Mouse (Mus musculus) hindbrain, embryonic 15.5 days (tissue): ENCODE results near the gene Afap1l2. TPM values are rescaled to one million over a fixed set of nuclear protein-coding genes. Genes with fewer than 3 reads are reported as not detected.

ENCODE experiments used
- ATAC-seq: fragments of 200-750 bp; cut with Nextera tagmentation; 2 replicates; pipeline ENCODE4 v1.8.0; 2017; ENCODE audit warnings: low read depth, moderate number of reproducible peaks, moderate TSS enrichment; ENCODE audit not compliant: low FRiP score
- H3K27ac ChIP-seq: fragments of 300-500 bp; sonication (generic); replicated peaks from 2 replicates; pipeline ENCODE4 v1.5.1; 2015; ENCODE audit warnings: mild to moderate bottlenecking, inconsistent platforms
- H3K27me3 ChIP-seq: fragments of 300-500 bp; sonication (generic); 2 replicates; pipeline ENCODE4 v1.6.1; 2015; ENCODE audit warnings: control low read depth, inconsistent platforms
- H3K36me3 ChIP-seq: fragments of 300-500 bp; sonication (generic); 2 replicates; pipeline ENCODE4 v1.6.1; 2015; ENCODE audit warnings: control low read depth, inconsistent platforms
- H3K4me1 ChIP-seq: fragments of 300-500 bp; sonication (generic); replicated peaks from 2 replicates; pipeline ENCODE4 v1.6.1; 2015; ENCODE audit warnings: control low read depth, inconsistent platforms
- H3K4me2 ChIP-seq: fragments of 300-500 bp; sonication (generic); 2 replicates; pipeline ENCODE4 v1.6.1; 2015; ENCODE audit warnings: moderate library complexity, mild to moderate bottlenecking, inconsistent platforms
- H3K4me3 ChIP-seq: fragments of 300-500 bp; sonication (generic); 2 replicates; pipeline ENCODE4 v1.5.1; 2015; ENCODE audit warnings: mild to moderate bottlenecking, inconsistent platforms
- H3K9ac ChIP-seq: fragments of 300-500 bp; sonication (generic); 2 replicates; pipeline ENCODE4 v1.6.1; 2015; ENCODE audit warnings: inconsistent platforms
- H3K9me3 ChIP-seq: fragments of 300-500 bp; sonication (generic); 2 replicates; pipeline ENCODE4 v1.6.1; 2016; ENCODE audit warnings: control low read depth, inconsistent platforms
- WGBS: fragments of 180-500 bp; shearing (Covaris S2); methylation state at CpG from one replicate; pipeline ENCODE4 v1.1.7; 2015; 5-methylcytosine and 5-hydroxymethylcytosine counted together
- polyA plus RNA-seq: library from polyadenylated mRNA; unstranded; fragments of >200 nt; fragmentation: Nextera tagmentation; extraction: Ambion mirVana; gene quantifications from 2 replicates; pipeline ENCODE4 v1.2.1, GENCODE M21; 2015

Afap1l2 gene
- polyA plus RNA-seq, 1 experiment from 2014 or later = 16.4 TPM

- Histone ChIP-seq H3K36me3 (no peaks in the 10 kb centered on the region), H3K4me1 (no peaks in the 10 kb centered on the region), H3K9ac (no peak overlapping the region), H3K27me3 (no peaks in the 10 kb centered on the region), H3K4me2 (no peak overlapping the region), H3K9me3 (no peaks in the 10 kb centered on the region), H3K27ac (no peak overlapping the region), H3K4me3 (no peak overlapping the region)
- 61% methylated on average over 5 of the region's 5 CpGs for WGBS
- ATAC-seq = no peak
Observed at GRCm38 (mm10) chr19:56963876-56964275, 44.2 kb downstream of the Afap1l2 start.

GRCm38 (mm10) chr19:56959601-56960000, 48.4 kb downstream of the Afap1l2 start:
- WGBS = 67% methylated on average over 3 of the region's 3 CpGs
- ATAC-seq = no peak
- no peak overlapping the region for H3K9ac ChIP-seq
- H3K27ac ChIP-seq = no peak overlapping the region
- no peaks in the 10 kb centered on the region for H3K27me3 ChIP-seq
- H3K9me3 ChIP-seq = no peaks in the 10 kb centered on the region
- no peaks in the 10 kb centered on the region for H3K36me3 ChIP-seq
- H3K4me1 ChIP-seq = 0 out of 2 replicates have a peak, but pooled peaks cover 6% of the 10 kb centered on the region
- H3K4me2 ChIP-seq = no peak overlapping the region
- H3K4me3 ChIP-seq = no peak overlapping the region

GRCm38 (mm10) chr19:56959057-56959456, 49.0 kb downstream of the Afap1l2 start:
- H3K4me3 ChIP-seq = no peak overlapping the region
- H3K27ac ChIP-seq = no peak overlapping the region
- H3K9ac ChIP-seq = no peak overlapping the region
- no peak overlapping the region for H3K4me2 ChIP-seq
- H3K4me1 ChIP-seq = 0 out of 2 replicates have a peak, but pooled peaks cover 6% of the 10 kb centered on the region
- no peaks in the 10 kb centered on the region for H3K27me3 ChIP-seq
- H3K9me3 ChIP-seq = no peaks in the 10 kb centered on the region
- 93% methylated on average over 2 of the region's 2 CpGs for WGBS
- no peak for ATAC-seq
- no peaks in the 10 kb centered on the region for H3K36me3 ChIP-seq

GRCm38 (mm10) chr19:56958582-56959021, 49.4 kb downstream of the Afap1l2 start:
- Histone ChIP-seq H3K4me1 (0 out of 2 replicates have a peak, but pooled peaks cover 6% of the 10 kb centered on the region), H3K36me3 (no peaks in the 10 kb centered on the region), H3K4me3 (no peak overlapping the region), H3K27ac (no peak overlapping the region), H3K4me2 (no peak overlapping the region), H3K9me3 (no peaks in the 10 kb centered on the region), H3K9ac (no peak overlapping the region), H3K27me3 (no peaks in the 10 kb centered on the region)
- WGBS = 66% methylated on average over 6 of the region's 6 CpGs
- no peak for ATAC-seq

- no peaks in the 10 kb centered on the region for H3K36me3 ChIP-seq
- no peak overlapping the region for H3K27ac ChIP-seq
- ATAC-seq = no peak
- H3K9ac ChIP-seq = no peak overlapping the region
- no peaks in the 10 kb centered on the region for H3K9me3 ChIP-seq
- no peak overlapping the region for H3K4me3 ChIP-seq
- no peak overlapping the region for H3K4me2 ChIP-seq
- WGBS = 85% methylated on average over 4 of the region's 4 CpGs
- H3K4me1 ChIP-seq = 0 out of 2 replicates have a peak, but pooled peaks cover 6% of the 10 kb centered on the region
- no peaks in the 10 kb centered on the region for H3K27me3 ChIP-seq
Observed at GRCm38 (mm10) chr19:56958011-56958410, 50.0 kb downstream of the Afap1l2 start.

GRCm38 (mm10) chr19:56955568-56956513, 52.2 kb downstream of the Afap1l2 start:
- Histone ChIP-seq H3K9me3 (no peaks in the 10 kb centered on the region), H3K9ac (no peak overlapping the region), H3K4me2 (no peak overlapping the region), H3K27ac (no peak overlapping the region), H3K4me3 (no peak overlapping the region), H3K27me3 (no peaks in the 10 kb centered on the region), H3K4me1 (0 out of 2 replicates have a peak, but pooled peaks cover 7% of the 10 kb centered on the region), H3K36me3 (no peaks in the 10 kb centered on the region)
- ATAC-seq = peak; percentile 66; the same call in 1 of the 2 replicates
- 68% methylated on average over 20 of the region's 20 CpGs for WGBS

GRCm38 (mm10) chr19:56954857-56955256, 53.2 kb downstream of the Afap1l2 start:
- 94% methylated on average over 13 of the region's 13 CpGs for WGBS
- no peak overlapping the region for H3K27ac ChIP-seq
- no peak for ATAC-seq

GRCm38 (mm10) chr19:56953856-56954255, 54.2 kb downstream of the Afap1l2 start:
- WGBS = 83% methylated on average over 4 of the region's 4 CpGs
- Histone ChIP-seq H3K4me3 (no peak overlapping the region), H3K4me2 (no peak overlapping the region), H3K9ac (no peak overlapping the region), H3K27me3 (no peaks in the 10 kb centered on the region), H3K36me3 (no peaks in the 10 kb centered on the region), H3K4me1 (0 out of 2 replicates have a peak, but pooled peaks cover 9% of the 10 kb centered on the region), H3K9me3 (no peaks in the 10 kb centered on the region), H3K27ac (no peak overlapping the region)
- ATAC-seq = no peak

More at GRCm38 (mm10) chr19:56954857-56955256, 53.2 kb downstream of the Afap1l2 start:
- no peak overlapping the region for H3K9ac ChIP-seq
- H3K9me3 ChIP-seq = no peaks in the 10 kb centered on the region
- H3K36me3 ChIP-seq = no peaks in the 10 kb centered on the region
- H3K27me3 ChIP-seq = no peaks in the 10 kb centered on the region
- no peak overlapping the region for H3K4me3 ChIP-seq
- 0 out of 2 replicates have a peak, but pooled peaks cover 9% of the 10 kb centered on the region for H3K4me1 ChIP-seq
- H3K4me2 ChIP-seq = no peak overlapping the region

GRCm38 (mm10) chr19:56950818-56951217, 57.2 kb downstream of the Afap1l2 start:
- Histone ChIP-seq H3K36me3 (no peaks in the 10 kb centered on the region), H3K27ac (no peak overlapping the region), H3K4me3 (no peak overlapping the region), H3K9ac (no peak overlapping the region), H3K4me2 (no peak overlapping the region), H3K9me3 (no peaks in the 10 kb centered on the region), H3K4me1 (peaks cover 9% of the 10 kb centered on the region; the same call in 1 of the 2 replicates), H3K27me3 (no peaks in the 10 kb centered on the region)
- 77% methylated on average over 7 of the region's 7 CpGs for WGBS
- no peak for ATAC-seq

GRCm38 (mm10) chr19:56949868-56950267, 58.2 kb downstream of the Afap1l2 start:
- Histone ChIP-seq H3K9ac (no peak overlapping the region), H3K4me2 (no peak overlapping the region), H3K27ac (no peak overlapping the region)

GRCm38 (mm10) chr19:56947971-56948610, 59.9 kb downstream of the Afap1l2 start:
- Histone ChIP-seq H3K4me3 (no peak overlapping the region), H3K4me1 (peaks cover 7% of the 10 kb centered on the region; the same call in 1 of the 2 replicates), H3K4me2 (no peak overlapping the region), H3K27me3 (no peaks in the 10 kb centered on the region), H3K27ac (no peak overlapping the region), H3K9me3 (no peaks in the 10 kb centered on the region), H3K36me3 (no peaks in the 10 kb centered on the region), H3K9ac (no peak overlapping the region)
- ATAC-seq = no peak
- WGBS = 71% methylated on average over 6 of the region's 6 CpGs

More at GRCm38 (mm10) chr19:56949868-56950267, 58.2 kb downstream of the Afap1l2 start:
- H3K4me1 ChIP-seq = peaks cover 7% of the 10 kb centered on the region; the same call in 1 of the 2 replicates
- H3K36me3 ChIP-seq = no peaks in the 10 kb centered on the region
- H3K4me3 ChIP-seq = no peak overlapping the region
- ATAC-seq = no peak
- no peaks in the 10 kb centered on the region for H3K9me3 ChIP-seq
- WGBS = 78% methylated on average over 8 of the region's 8 CpGs
- H3K27me3 ChIP-seq = no peaks in the 10 kb centered on the region

- no peaks in the 10 kb centered on the region for H3K27me3 ChIP-seq
- no peaks in the 10 kb centered on the region for H3K9me3 ChIP-seq
- no peak overlapping the region for H3K27ac ChIP-seq
- no peak overlapping the region for H3K4me3 ChIP-seq
- no peak overlapping the region for H3K9ac ChIP-seq
- no peaks in the 10 kb centered on the region for H3K36me3 ChIP-seq
- H3K4me1 ChIP-seq = peaks cover 7% of the 10 kb centered on the region; the same call in 1 of the 2 replicates
- 76% methylated on average over 3 of the region's 3 CpGs for WGBS
- no peak for ATAC-seq
- no peak overlapping the region for H3K4me2 ChIP-seq
Observed at GRCm38 (mm10) chr19:56946727-56947126, 61.3 kb downstream of the Afap1l2 start.
